Mouse (Mus musculus) layer of hippocampus, adult 2 months (tissue): ENCODE results near the gene Ints1. TPM values are rescaled to one million over a fixed set of nuclear protein-coding genes. Genes with fewer than 3 reads are reported as not detected.

Source experiments
- DNase-seq, 2 experiments: peaks; one replicate each; pipeline ENCODE4 v3.0.0; 2022; ENCODE audit warnings: low spot score in 2 of 2
- H3K27ac ChIP-seq: fragments of 200-600 bp; 2 replicates; pipeline ENCODE4 v1.8.1; 2022
- H3K4me3 ChIP-seq: fragments of 200-600 bp; 2 replicates; pipeline ENCODE4 v1.8.1; 2022; ENCODE audit warnings: mild to moderate bottlenecking
- CTCF ChIP-seq: fragments of 200-600 bp; conservative IDR thresholded peaks from 2 replicates; pipeline ENCODE4 v1.8.1; 2022; ENCODE audit warnings: antibody characterized with exemption, mild to moderate bottlenecking, moderate library complexity
- total RNA-seq, 2 experiments: library from RNA; stranded (reverse); gene quantifications; 2 replicates each; pipeline ENCODE4 v1.2.3; 2021

Gene Ints1
- total RNA-seq, 2 experiments from 2014 or later, result 94.7 to 103 TPM

- Histone ChIP-seq H3K27ac (peak overlapping the region; percentile 86), H3K4me3 (peak overlapping the region; percentile 45)
- TF ChIP-seq CTCF, result no peak
- DNase-seq, result no peak
Observed at GRCm38 (mm10) chr5:139798168-139798900, 22.9 kb upstream of the Ints1 start.

- peak overlapping the region; percentile 45 for H3K4me3 ChIP-seq
- TF ChIP-seq CTCF, result no peak
- H3K27ac ChIP-seq, result peak overlapping the region; percentile 86
- DNase-seq, result peak; percentile 83 to 84
Observed at GRCm38 (mm10) chr5:139797473-139798167, 22.1 kb upstream of the Ints1 start.

DNA sequence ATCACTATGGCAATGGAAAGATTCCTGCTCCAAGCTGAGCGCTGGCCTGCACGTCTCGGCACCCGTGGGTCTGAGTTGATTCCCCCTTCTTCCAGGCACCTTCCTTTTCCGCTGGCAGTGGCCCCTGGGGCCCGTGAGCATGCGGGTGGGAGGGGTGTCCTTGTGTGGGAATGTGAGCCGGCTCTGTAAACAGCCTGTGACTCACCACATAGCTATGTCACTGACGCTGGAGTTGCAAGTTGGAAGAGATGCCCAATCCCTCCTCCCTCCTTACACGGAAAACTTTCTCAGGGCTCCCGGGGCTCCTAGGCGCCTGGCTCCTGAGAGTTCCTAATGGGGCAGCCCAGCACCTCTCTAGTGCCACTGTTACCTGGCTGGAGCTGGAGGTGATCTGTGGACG, 21.4 kb upstream of the Ints1 start:
- Histone ChIP-seq H3K4me3 (peak overlapping the region; percentile 45; the same call in 1 of the 2 replicates), H3K27ac (peak overlapping the region; percentile 86)
- TF ChIP-seq CTCF, result no peak
- peak; percentile 36 to 57 for DNase-seq

- H3K27ac ChIP-seq, result peak overlapping the region; percentile 86
- TF ChIP-seq CTCF, result no peak
- DNase-seq, result no peak
Observed at GRCm38 (mm10) chr5:139796001-139796620, 20.6 kb upstream of the Ints1 start.

DNA sequence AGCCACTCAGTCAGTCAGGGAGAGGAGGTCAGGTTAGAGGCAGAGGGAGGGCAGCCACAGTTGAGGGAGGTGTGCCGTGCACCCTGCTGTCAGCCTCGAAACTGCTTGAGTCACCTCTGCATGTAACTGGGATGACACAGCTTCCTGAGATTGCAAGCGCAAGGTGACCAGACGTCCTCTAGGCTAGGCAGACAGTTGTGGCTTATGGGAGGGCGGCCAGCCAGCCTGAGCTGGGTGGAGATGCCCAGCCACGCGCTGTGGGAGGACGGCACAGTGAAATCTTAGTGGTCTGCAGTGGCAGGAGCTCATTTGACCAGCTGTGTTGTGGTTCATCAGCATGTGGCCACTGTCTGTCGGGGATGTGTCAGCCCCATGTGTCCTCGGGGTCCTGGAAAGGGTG, 19.5 kb upstream of the Ints1 start:
- no peak for TF ChIP-seq CTCF
- no peak for DNase-seq
- no peak overlapping the region for H3K4me3 ChIP-seq
- H3K27ac ChIP-seq, result no peak overlapping the region

More at GRCm38 (mm10) chr5:139796001-139796620, 20.6 kb upstream of the Ints1 start:
- H3K4me3 ChIP-seq, result no peak overlapping the region

- peak overlapping the region; percentile 41; the same call in 1 of the 2 replicates for H3K27ac ChIP-seq
- no peak for TF ChIP-seq CTCF
- no peak for DNase-seq
- no peak overlapping the region for H3K4me3 ChIP-seq
Observed at GRCm38 (mm10) chr5:139794137-139794536, 18.7 kb upstream of the Ints1 start.

DNA sequence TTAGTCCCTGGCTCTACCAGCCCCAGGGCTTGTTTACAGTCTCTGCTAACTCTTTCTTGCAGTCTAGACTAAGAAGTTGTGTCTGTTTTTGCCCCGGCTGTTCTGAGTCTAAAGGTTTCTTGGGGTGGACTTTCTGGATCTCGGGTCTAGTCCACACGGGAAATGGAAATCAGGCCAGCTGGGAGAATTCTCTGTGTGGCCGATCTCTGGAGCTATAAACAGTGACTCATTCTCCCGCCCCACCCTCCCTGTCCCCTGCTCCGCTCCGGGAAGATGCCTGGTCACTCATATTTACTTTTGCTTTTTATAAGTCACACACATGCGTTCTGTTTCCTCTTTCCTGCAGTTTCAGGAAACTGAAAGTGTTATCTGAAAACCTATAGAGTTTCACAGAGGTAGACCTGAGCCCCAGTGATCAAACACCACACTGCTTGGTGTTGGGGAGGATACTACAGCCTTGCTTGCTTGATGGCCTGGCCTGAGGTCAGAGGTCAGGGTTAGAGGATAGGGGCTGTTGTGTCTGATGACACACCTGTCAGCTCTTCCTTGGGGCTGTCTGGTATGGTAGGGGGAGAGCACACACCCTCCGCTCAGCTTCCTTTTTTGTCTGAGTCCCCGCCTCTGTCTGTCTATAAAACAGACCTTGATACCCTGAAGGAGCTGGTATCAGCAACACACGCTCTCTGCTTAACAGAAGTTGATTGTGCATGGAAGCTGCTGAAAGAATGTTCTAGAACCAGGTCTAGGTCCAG, 18.0 kb upstream of the Ints1 start:
- no peak for TF ChIP-seq CTCF
- DNase-seq, result no peak
- Histone ChIP-seq H3K27ac (peak overlapping the region; percentile 86; the same call in 1 of the 2 replicates), H3K4me3 (peak overlapping the region; percentile 13; the same call in 1 of the 2 replicates)

DNA sequence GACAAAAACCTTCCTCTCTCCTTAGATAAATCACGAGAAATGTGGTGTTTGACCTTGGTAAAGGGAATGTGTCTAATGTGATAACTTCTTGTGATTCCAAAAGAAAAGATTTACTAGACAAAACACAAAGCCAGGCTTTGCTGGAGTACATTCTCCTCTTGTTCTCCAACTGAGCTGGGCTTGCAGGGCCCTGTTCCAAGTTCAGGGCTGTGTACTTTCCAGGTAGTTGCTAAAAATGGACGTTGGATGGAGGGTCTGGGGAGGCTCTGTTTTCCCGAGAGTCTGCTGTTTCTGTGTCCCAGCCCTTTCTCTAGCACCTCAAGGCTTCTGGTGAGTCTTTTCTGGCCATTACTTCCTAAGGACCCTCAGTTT, 17.5 kb upstream of the Ints1 start:
- no peak for DNase-seq
- Histone ChIP-seq H3K4me3 (peak overlapping the region; percentile 90; the same call in 1 of the 2 replicates), H3K27ac (peak overlapping the region; percentile 86; the same call in 1 of the 2 replicates)
- TF ChIP-seq CTCF, result no peak

DNA sequence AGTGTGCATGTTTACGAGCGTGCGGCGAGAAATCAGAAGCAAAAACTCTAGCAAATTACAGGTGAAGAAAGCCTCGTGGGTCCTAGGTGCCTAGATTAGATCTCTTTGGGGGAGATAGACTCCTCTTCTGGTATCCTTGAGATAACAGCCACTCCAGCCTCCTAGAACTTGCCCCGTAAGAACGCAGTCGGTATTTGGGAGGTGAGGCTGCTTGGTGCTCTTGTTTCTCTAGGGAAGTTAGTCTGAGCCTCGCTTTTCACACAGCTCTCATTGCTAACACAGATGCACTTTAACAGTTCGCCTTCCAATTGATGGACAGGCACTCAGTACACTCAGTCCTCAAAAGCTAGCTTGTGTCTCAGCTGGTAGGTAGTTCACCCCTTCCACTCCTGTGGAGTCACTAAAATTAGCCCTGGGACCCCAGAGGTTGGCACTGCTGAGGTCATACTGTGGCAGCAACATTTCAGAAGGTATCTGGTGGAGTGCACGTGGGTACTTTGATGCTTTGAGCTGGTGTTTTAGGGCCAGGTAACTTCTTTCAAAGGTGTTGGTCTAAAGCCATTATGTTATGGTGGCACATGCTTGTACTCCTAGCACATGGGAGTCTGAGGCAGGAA, 16.8 kb upstream of the Ints1 start:
- TF ChIP-seq CTCF, result no peak
- H3K27ac ChIP-seq, result peak overlapping the region; percentile 86
- peak overlapping the region; percentile 90 for H3K4me3 ChIP-seq
- DNase-seq, result no peak

GRCm38 (mm10) chr5:139791227-139792158, 16.0 kb upstream of the Ints1 start, which contains the start of gene Mafk:
TSS of gene Mafk (plus strand) at chr5:139791513.
- Histone ChIP-seq H3K27ac (peak within 1 kb of the TSS; percentile 86), H3K4me3 (peak within 1 kb of the TSS; percentile 90)
- no peak for TF ChIP-seq CTCF
- peak; percentile 94 to 97 for DNase-seq

GRCm38 (mm10) chr5:139789466-139789865, 14.0 kb upstream of the Ints1 start:
- no peak for DNase-seq
- TF ChIP-seq CTCF, result peak; percentile 24; the same call in 1 of the 2 replicates
- Histone ChIP-seq H3K4me3 (no peak overlapping the region), H3K27ac (no peak overlapping the region)
